Mouse (Mus musculus) neural tube, embryonic 10.5 days (tissue): Measurements from ENCODE around the gene Nr2c2ap.
A peak's percentile ranks its signal among the peaks of the same experiment; 100 is the strongest.

Source experiments
- DNase-seq: peaks from one replicate; pipeline ENCODE4 v3.0.0-alpha.2; 2017; ENCODE audit warnings: low spot score; ENCODE audit errors: extremely low spot score

Gene Nr2c2ap

DNA sequence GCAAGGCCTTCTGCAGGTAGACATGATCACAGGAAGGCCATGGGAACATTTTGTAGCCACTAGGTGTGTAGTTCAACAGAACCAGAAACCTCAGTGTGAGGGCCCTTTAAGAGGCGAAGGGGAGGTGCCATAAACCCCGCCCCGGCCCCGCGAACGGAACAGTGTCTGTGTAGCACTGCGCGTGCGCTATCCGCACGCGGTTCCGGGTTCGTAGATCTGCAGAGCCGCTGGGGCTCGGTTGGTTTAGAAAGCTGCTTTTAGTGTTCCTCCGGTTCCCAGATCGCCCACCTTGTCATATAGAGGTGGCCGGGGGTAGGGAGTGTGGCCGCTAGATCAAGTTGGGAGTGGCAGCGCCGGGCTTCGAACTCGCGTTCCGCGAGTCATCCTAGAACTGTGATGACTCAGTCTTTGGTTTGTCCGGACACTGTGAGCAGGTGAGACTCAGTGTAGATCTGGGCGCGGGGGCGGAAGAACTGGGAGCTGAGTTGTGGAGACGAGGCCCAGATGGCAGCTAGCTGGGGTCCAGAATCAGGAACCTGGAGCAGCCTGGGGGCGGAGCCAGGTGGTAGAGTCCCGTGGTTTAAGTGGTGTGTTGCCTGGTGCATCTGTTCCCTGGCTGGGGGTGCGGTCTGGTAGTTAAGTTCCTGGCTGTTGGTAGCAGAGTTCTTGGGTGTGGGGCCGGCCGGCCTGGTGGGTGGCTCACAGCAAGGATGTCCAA lies at the start of gene Nr2c2ap:
Gene Nr2c2ap (plus strand): TSS at position 168 of the 718 bp plus-strand sequence.
- DNase-seq, result peak; percentile 77

GRCm38 (mm10) chr8:70081976-70082375 lies 49.2 kb upstream of the Nr2c2ap start:
- DNase-seq, result no peak

GRCm38 (mm10) chr8:70083285-70083684 lies 47.8 kb upstream of the Nr2c2ap start, which contains the start of gene Hapln4:
Gene Hapln4 (plus strand): TSS chr8:70083457.
- DNase-seq, result peak; percentile 73

- peak; percentile 57 for DNase-seq
These were observed 46.7 kb upstream of the Nr2c2ap start for GRCm38 (mm10) chr8:70084191-70085065.

DNA sequence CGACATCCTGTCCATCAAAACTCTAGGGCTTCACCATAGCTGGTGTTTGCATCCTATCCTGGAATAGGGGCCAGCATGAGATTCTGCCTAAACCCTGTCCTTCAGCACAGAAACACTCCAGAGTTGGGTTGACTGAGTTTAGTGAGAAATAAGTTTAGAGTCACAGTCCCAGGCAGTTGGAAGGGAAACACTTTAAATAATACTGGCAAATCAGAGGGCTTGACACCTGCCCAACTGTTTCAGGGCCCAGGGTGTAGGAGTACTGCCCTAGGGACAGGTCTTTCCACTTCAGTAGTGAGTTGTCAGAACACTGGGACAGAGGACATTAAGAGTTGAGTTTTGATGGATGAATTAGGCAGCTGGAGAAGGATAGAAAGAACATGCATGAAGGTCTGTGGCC lies 45.0 kb upstream of the Nr2c2ap start:
- no peak for DNase-seq

DNA sequence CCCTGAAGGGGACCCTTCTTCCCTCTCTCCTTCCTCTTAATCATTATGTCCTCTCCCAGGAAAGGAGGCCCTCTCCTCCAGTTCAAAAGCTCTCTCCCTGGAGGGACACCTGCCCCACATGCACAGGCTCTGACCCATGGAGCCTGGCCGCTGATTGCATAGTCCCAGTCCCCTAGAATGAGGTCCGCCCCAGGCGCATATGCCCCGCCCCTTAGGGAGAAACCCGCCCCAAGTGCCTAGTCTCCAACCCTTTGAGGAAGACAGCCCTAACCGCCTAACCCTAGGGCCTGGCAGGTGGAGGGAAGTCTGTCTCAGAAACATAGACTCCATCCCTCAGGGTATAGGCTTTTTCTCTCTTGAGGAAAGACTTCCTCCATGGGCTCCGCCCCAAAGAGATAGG lies 43.9 kb upstream of the Nr2c2ap start:
- peak; percentile 21 for DNase-seq

DNA sequence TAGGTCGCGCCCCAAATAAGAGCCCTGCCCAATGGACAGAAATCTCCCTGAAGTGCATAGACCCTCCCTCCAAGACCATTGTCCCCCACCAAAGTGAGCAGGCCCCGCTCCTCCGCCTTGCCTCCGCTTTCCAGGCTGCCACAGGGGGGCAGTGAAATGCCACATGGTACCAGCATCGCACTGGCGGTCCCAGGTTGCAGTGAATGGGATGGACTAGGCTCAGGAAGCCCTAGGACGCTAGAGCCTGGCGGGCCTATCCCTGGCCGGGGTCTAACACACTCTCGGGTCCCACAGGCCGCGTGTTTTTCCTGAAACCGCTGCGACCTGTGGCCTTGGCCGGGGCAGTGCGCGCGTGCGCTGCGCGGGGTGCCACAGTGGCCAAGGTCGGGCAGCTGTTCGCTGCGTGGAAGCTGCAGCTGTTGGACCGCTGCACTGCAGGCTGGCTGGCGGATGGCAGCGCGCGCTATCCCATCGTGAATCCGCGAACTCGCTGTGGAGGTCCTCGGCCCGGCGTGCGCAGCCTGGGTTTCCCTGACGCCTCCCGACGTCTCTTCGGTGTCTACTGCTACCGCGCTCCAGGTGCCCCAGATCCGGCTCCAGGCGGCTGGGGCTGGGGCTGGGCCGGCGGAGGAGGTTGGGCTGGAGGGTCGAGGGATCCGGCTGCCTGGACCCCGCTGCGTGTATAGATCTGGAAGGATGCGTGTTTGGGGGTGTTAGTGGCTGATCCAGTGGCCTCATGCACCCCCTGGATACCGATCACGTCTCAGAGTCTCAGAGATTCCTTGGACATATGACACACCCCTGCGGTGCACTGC lies 43.1 kb upstream of the Nr2c2ap start:
- peak; percentile 73 for DNase-seq

GRCm38 (mm10) chr8:70089296-70089960 lies 41.7 kb upstream of the Nr2c2ap start:
- DNase-seq, result peak; percentile 29

DNA sequence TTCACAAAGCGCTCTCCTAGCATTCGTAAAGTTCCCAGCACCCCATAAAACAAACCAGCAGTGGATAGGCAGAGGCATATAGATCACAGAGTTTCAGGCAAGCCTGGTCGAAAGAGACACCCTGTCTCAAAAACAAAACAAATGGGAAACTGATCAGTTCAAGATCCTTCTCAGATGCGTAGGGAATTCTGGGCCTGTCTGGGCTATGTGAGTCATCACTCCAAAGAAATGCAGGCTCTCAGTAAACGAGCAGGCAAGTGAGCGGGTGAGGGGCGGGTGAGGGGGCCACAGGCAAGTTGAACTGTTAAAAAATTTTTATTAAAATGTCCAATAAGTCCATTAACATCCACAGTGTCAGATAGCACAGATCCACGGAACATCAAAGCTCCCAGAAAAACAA lies 38.3 kb upstream of the Nr2c2ap start:
- no peak for DNase-seq

GRCm38 (mm10) chr8:70099276-70099675 lies 31.9 kb upstream of the Nr2c2ap start:
- no peak for DNase-seq

- DNase-seq, result no peak
These were observed 30.9 kb upstream of the Nr2c2ap start for GRCm38 (mm10) chr8:70100241-70100640.

DNA sequence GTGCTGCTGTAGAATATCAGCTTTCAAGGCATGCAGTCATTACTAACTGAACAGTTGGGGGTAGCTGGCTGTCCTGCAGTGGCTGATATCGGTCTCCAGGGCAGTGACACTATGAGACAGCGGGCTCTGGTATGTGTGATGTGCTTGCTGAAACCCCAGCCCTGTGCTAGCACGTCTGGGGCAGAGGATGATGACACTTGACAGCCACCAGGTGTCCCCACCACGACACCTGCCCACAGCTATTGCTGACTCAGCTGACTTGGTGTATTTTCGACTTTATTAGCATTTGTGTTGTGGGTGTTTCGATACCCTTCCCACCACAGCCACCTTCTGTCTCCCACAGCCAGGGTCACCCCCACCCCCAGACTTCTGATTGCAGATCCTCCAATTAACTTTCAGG lies 26.6 kb upstream of the Nr2c2ap start:
- DNase-seq, result no peak

DNA sequence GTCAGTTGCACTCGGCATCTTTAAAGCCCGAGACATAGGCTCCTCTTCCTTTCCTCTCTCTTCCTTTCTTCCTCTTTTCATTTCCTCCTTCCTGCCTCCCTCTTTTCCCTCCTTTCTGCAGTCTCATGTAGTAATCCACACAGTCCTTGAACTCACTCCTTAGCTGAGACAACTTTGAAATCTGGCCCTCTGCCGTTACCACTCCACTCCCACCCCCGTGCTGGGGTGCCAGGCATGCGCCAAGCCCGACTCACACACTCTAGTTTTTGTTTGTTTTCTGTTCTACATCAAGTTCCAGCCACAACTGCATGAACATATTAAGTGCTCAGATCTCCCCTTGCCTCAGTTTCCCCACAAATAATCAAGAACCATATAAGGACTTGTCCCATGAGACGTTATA lies 26.2 kb upstream of the Nr2c2ap start:
- DNase-seq, result no peak

GRCm38 (mm10) chr8:70110451-70110850 lies 20.7 kb upstream of the Nr2c2ap start:
- DNase-seq, result no peak

- no peak for DNase-seq
These were observed 19.8 kb upstream of the Nr2c2ap start for GRCm38 (mm10) chr8:70111192-70111795.

DNA sequence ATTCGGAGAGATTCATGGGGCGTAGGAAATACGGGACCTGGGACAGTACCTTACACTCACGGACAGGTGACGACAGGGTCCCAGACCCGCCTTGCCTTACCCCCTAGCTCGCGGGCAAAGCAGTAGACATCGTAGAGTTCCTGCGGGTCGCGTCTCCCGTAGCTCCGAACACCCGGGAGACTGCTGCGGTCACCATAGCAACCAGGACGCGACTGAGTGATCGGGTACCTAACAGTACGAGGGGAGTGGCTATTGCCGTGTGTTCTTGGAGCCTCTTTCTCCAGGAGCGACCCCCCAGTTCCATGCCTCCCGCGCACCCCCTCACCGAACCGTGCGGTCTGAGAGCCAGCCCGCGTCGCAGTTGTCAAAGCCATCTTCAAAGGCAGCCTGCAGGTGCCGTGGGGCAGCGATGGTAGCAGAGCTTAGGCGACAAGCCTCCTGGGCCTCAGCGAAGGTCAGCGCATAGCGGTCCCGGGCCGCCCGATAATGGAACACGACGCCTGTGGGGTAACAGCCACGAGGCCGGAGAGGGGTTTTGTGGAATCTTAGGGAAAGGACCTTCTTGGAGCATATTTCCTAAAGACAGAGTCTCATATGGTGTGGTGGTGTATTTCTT lies 18.6 kb upstream of the Nr2c2ap start:
- DNase-seq, result peak; percentile 24

DNA sequence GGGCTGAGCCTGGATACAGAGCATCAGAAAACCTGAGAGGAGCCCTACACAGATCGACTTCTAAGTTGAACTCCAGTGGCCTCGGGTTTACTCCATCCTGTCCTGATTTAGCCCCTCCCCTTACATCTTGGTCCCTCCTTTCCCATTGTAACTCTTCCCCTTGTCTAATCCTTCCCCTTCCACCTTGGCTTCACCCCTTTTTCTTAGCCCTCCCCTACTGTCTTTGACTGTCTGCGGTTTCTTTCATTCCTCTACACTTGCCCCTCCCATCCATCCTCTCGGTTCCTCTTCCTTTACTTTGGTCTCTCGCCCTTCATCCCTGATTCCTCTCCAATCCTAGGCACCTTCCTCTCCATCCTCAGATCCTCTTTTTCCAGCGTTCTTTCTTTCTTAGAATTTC lies 16.6 kb upstream of the Nr2c2ap start:
- no peak for DNase-seq

GRCm38 (mm10) chr8:70114892-70115291 lies 16.2 kb upstream of the Nr2c2ap start:
- DNase-seq, result no peak

DNA sequence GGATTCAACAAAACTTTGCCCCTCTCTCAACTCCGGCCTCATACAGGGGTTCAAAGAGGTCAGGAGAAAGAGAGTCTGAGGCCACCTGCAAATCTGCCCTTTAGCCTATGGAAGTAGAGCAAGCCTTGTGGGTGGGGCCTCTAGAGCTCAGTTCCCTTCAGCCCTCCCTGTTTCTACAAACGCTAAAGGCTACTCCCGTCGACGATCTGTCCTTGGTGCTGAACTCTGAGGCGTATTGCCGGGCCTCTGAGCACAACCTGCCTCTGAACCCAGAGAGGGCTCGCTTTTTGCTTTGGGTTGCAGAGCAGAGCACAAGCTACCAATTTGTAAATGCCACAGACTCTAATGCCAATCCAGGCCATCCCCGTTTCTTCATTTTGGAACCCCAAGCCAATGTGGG lies 13.5 kb upstream of the Nr2c2ap start:
- peak; percentile 33 for DNase-seq
